In the genomic region with DNA sequence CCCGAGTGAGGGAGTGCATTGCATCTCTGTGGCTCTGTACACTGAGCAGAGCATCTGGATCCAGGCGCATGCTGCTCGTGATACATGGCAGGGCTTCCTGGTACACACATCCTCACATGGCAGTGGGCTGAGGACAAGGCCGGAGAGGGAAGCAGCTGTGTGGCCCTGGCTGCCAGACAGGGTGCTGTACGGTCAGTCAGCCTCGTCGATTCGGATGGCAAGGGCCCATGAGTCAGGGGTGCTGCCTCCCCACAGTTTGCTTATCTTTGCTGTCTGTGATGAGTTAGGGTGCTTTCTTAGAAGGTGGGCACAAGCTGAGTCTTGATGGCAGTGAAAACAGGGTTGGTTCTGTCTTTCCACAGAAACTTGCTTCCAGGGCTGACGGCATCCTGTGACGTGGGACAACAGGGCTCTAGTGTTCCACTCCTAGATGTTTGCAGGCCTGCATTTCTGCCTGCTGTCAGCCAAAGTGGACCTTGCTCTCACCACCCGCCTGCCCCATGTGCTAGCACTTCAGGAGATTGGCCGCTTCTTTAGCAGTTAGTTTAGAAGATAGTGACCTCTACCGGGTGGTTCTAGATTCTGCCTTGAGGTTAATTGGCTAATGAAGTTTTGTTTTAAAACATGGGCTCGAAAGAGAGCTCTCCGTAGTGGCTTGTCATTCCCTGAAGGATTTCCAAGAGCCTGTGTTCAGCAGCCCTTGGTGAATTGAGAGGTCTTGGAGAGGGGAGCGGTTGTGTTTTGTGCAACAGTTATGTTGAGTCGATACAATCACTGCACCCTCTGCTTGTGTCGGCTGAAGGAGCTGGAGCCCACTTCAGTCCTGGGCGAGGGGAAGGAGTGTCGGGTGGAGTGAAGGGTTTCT, we compare ENCODE assay signal across 9 mouse cellular contexts. TPM values are rescaled to one million over a fixed set of nuclear protein-coding genes. Genes with fewer than 3 reads are reported as not detected.
DNase-seq lines count a peak whose midpoint lies in the region; ATAC-seq and TF ChIP-seq lines count a peak whose summit lies in the region.
"Had no signal": no experiment of that assay in that cellular context is flagged by ENCODE, and none has a peak within 500 bp of the region (broad histone marks: within the 10 kb centered on the region; RNA-seq: fewer than 3 reads in every experiment).

No protein-coding gene starts in this region.

- no peak for TF ChIP-seq POLR2A in small intestine, adult 2 months (IDR thresholded peaks at IDR 0.05; ENCODE audit: low read depth, low read length)

- no peak overlapping the region for H3K9ac ChIP-seq in midbrain, embryonic 14.5 days (replicated peaks; ENCODE audit: low read length)
- H3K9ac ChIP-seq: embryonic facial prominence, embryonic 13.5 days had no signal

- peak; percentile 43 for DNase-seq in adrenal gland, adult 2 months
- no peak for DNase-seq in adrenal gland, adult 8-10 months
- peak; percentile 47 for DNase-seq in layer of hippocampus, adult 11-12 months (ENCODE audit: low spot score)
- DNase-seq in layer of hippocampus, postnatal 14 days (ENCODE audit: low spot score in 2 of 2) = no peak
- DNase-seq in liver = peak; percentile 28
- no peak for DNase-seq in right cerebral cortex, adult 18-20 months
- no peak for DNase-seq in midbrain, embryonic 14.5 days

- no peak overlapping the region for H3K4me3 ChIP-seq in small intestine, adult 2 months (ENCODE audit: low read depth, low read length)
- H3K4me3 ChIP-seq in midbrain, embryonic 14.5 days (replicated peaks; ENCODE audit: low read depth, low read length) = no peak overlapping the region
- H3K4me3 ChIP-seq: embryonic facial prominence, embryonic 13.5 days had no signal

- ATAC-seq in midbrain, embryonic 14.5 days (ENCODE audit: low FRiP score, low TSS enrichment) = no peak

- no peaks in the 10 kb centered on the region for H3K27me3 ChIP-seq in small intestine, adult 2 months (ENCODE audit: control insufficient read depth, insufficient read depth, low read length)
- no peaks in the 10 kb centered on the region for H3K27me3 ChIP-seq in midbrain, embryonic 14.5 days (ENCODE audit: control insufficient read depth, insufficient read depth, low read length)
- H3K27me3 ChIP-seq: embryonic facial prominence, embryonic 13.5 days had no signal

- TF ChIP-seq CTCF in small intestine, adult 2 months (IDR thresholded peaks at IDR 0.05; ENCODE audit: extremely low read depth, insufficient read length, insufficient replicate concordance, low read depth, low read length) = peak; percentile 53; the same call in 1 of the 2 replicates

- peaks cover 24% of the 10 kb centered on the region for H3K36me3 ChIP-seq in small intestine, adult 2 months (ENCODE audit: control insufficient read depth, insufficient read depth, low read length)
- H3K36me3 ChIP-seq in midbrain, embryonic 14.5 days (ENCODE audit: control insufficient read depth, insufficient read depth, low read length) = peaks cover 33% of the 10 kb centered on the region

- no peak overlapping the region for H3K4me2 ChIP-seq in midbrain, embryonic 14.5 days (ENCODE audit: low read length)
- H3K4me2 ChIP-seq: embryonic facial prominence, embryonic 13.5 days had no signal

- no peaks in the 10 kb centered on the region for H3K9me3 ChIP-seq in midbrain, embryonic 14.5 days (ENCODE audit: control insufficient read depth, low read length)
- H3K9me3 ChIP-seq: embryonic facial prominence, embryonic 13.5 days had no signal

- H3K27ac ChIP-seq in small intestine, adult 2 months (ENCODE audit: insufficient read depth, low read depth, low read length) = peak overlapping the region; percentile 71
- H3K27ac ChIP-seq in midbrain, embryonic 14.5 days (replicated peaks; ENCODE audit: low read depth, low read length) = no peak overlapping the region
- H3K27ac ChIP-seq: embryonic facial prominence, embryonic 13.5 days had no signal

- peaks cover 54% of the 10 kb centered on the region for H3K4me1 ChIP-seq in small intestine, adult 2 months (ENCODE audit: control insufficient read depth, insufficient read depth, insufficient read length, low read length)
- H3K4me1 ChIP-seq in midbrain, embryonic 14.5 days (ENCODE audit: control insufficient read depth, insufficient read depth, low read length) = no peaks in the 10 kb centered on the region

- 50% methylated on average over 20 of the region's 20 CpGs for WGBS in small intestine, adult 2 months
- WGBS in midbrain, embryonic 14.5 days = 94% methylated on average over 20 of the region's 20 CpGs

RNA-seq across cellular contexts. Expression of a gene that starts 35.4 kb away (rescaled TPM):
- total RNA-seq in adrenal gland, adult 2 months (2021) = 10 to 100 TPM; 33.2 to 58.2 TPM
- 21.4 and 64.9 TPM in 2 replicates for polyA plus RNA-seq in adrenal gland, adult 2 months (2012; rRNA removed)
- 10 to 100 TPM; 48.6 to 76.6 (median 55.3) TPM for total RNA-seq in adrenal gland, adult 8-10 months (2022)
- 10 to 100 TPM; 20.0 to 21.0 TPM for total RNA-seq in layer of hippocampus, postnatal 14 days (2021)
- 8.1 and 18.5 TPM in 2 replicates for polyA plus RNA-seq in small intestine, adult 2 months (2012; rRNA removed)
- polyA plus RNA-seq in midbrain, embryonic 14.5 days (2014; fragmentation: Nextera tagmentation; extraction: Ambion mirVana) = 9.4 and 13.1 TPM in 2 replicates

Comparison
In these comparisons a context has a peak if more than half of its experiments do, and no peak if none do; other contexts are left out.
1. DNase-seq: peak in adrenal gland, adult 2 months (single experiment), layer of hippocampus, adult 11-12 months (single experiment) and liver (single experiment); none in adrenal gland, adult 8-10 months (single experiment), layer of hippocampus, postnatal 14 days (0 of 2), right cerebral cortex, adult 18-20 months (single experiment) and midbrain, embryonic 14.5 days (single experiment).